Mouse (Mus musculus): ENCODE data around the gene Olfr482. TPM values are rescaled to one million over a fixed set of nuclear protein-coding genes. Genes with fewer than 3 reads are reported as not detected.

Olfr482 gene
- polyA plus RNA-seq, 1 experiment from 2014 or later: not detected

Other genes with a start within 250 kb of the Olfr482 start
- not detected in 2 replicates for gene Olfr472, start 199.7 kb downstream of the Olfr482 start, polyA plus RNA-seq (2014; fragmentation: Nextera tagmentation; extraction: Ambion mirVana)
- not detected in 2 replicates for gene Olfr473, start 167.1 kb downstream of the Olfr482 start, polyA plus RNA-seq (2014; fragmentation: Nextera tagmentation; extraction: Ambion mirVana)
- gene Olfr474, start 142.9 kb downstream of the Olfr482 start, polyA plus RNA-seq (2014; fragmentation: Nextera tagmentation; extraction: Ambion mirVana): not detected in 2 replicates
- not detected in 2 replicates for gene Olfr476, start 132.8 kb downstream of the Olfr482 start, polyA plus RNA-seq (2014; fragmentation: Nextera tagmentation; extraction: Ambion mirVana)
- gene Olfr477, start 110.9 kb downstream of the Olfr482 start, polyA plus RNA-seq (2014; fragmentation: Nextera tagmentation; extraction: Ambion mirVana): not detected in 2 replicates
- not detected in 2 replicates for gene Olfr478, start 63.6 kb downstream of the Olfr482 start, polyA plus RNA-seq (2014; fragmentation: Nextera tagmentation; extraction: Ambion mirVana)
- gene Olfr479, start 46.9 kb downstream of the Olfr482 start, polyA plus RNA-seq (2014; fragmentation: Nextera tagmentation; extraction: Ambion mirVana): not detected in 2 replicates
- gene Olfr480, start 30.2 kb downstream of the Olfr482 start, polyA plus RNA-seq (2014; fragmentation: Nextera tagmentation; extraction: Ambion mirVana): not detected in 2 replicates
- not detected in 2 replicates for gene Olfr481, start 17.7 kb downstream of the Olfr482 start, polyA plus RNA-seq (2014; fragmentation: Nextera tagmentation; extraction: Ambion mirVana)
- gene Olfr483, start 3.3 kb upstream of the Olfr482 start, polyA plus RNA-seq (2014; fragmentation: Nextera tagmentation; extraction: Ambion mirVana): not detected in 2 replicates
- not detected in 2 replicates for gene Olfr484, start 29.9 kb upstream of the Olfr482 start, polyA plus RNA-seq (2014; fragmentation: Nextera tagmentation; extraction: Ambion mirVana)
- not detected in 2 replicates for gene Olfr485, start 62.3 kb upstream of the Olfr482 start, polyA plus RNA-seq (2014; fragmentation: Nextera tagmentation; extraction: Ambion mirVana)
- not detected in 2 replicates for gene Olfr486, start 75.2 kb upstream of the Olfr482 start, polyA plus RNA-seq (2014; fragmentation: Nextera tagmentation; extraction: Ambion mirVana)
- not detected in 2 replicates for gene Olfr487, start 117.0 kb upstream of the Olfr482 start, polyA plus RNA-seq (2014; fragmentation: Nextera tagmentation; extraction: Ambion mirVana)
- gene Olfr488, start 160.8 kb upstream of the Olfr482 start, polyA plus RNA-seq (2014; fragmentation: Nextera tagmentation; extraction: Ambion mirVana): not detected in 2 replicates
- gene Olfr490, start 191.3 kb upstream of the Olfr482 start, polyA plus RNA-seq (2014; fragmentation: Nextera tagmentation; extraction: Ambion mirVana): not detected in 2 replicates
- not detected in 2 replicates for gene Olfr491, start 215.9 kb upstream of the Olfr482 start, polyA plus RNA-seq (2014; fragmentation: Nextera tagmentation; extraction: Ambion mirVana)
- gene Olfr492, start 226.1 kb upstream of the Olfr482 start, polyA plus RNA-seq (2014; fragmentation: Nextera tagmentation; extraction: Ambion mirVana): not detected in 2 replicates
- gene Olfr493, start 249.4 kb upstream of the Olfr482 start, polyA plus RNA-seq (2014; fragmentation: Nextera tagmentation; extraction: Ambion mirVana): not detected in 2 replicates

Measured in forebrain, embryonic 11.5 days (tissue).